In genomic region chr1:36445508-36445907, GRCm38 (mm10) we compare ENCODE assay signal across 7 mouse cellular contexts. TPM values are rescaled to one million over a fixed set of nuclear protein-coding genes. Genes with fewer than 3 reads are reported as not detected.
A peak's percentile ranks its signal among the peaks of the same experiment; 100 is the strongest.
DNase-seq lines count a peak whose midpoint lies in the region; ATAC-seq and TF ChIP-seq lines count a peak whose summit lies in the region.

No protein-coding gene starts in this region.

- 44% methylated on average over 8 of the region's 8 CpGs for WGBS in embryonic facial prominence, embryonic 15.5 days
- WGBS in limb, embryonic 10.5 days: 42% methylated on average over 8 of the region's 8 CpGs
- WGBS in neural tube, embryonic 14.5 days: 39% methylated on average over 8 of the region's 8 CpGs

- peaks cover 21% of the 10 kb centered on the region for H3K36me3 ChIP-seq in embryonic facial prominence, embryonic 15.5 days
- H3K36me3 ChIP-seq in limb, embryonic 10.5 days: peaks cover 29% of the 10 kb centered on the region
- H3K36me3 ChIP-seq in neural tube, embryonic 14.5 days (ENCODE audit: control insufficient read depth, insufficient read depth, low read length): no peaks in the 10 kb centered on the region

- no peak for ATAC-seq in embryonic facial prominence, embryonic 15.5 days (ENCODE audit: insufficient number of reproducible peaks, low FRiP score, low TSS enrichment, low read depth)
- ATAC-seq in neural tube, embryonic 14.5 days (ENCODE audit: low read depth): peak; percentile 5; the same call in 1 of the 2 replicates

- H3K4me1 ChIP-seq in embryonic facial prominence, embryonic 15.5 days: peaks cover 10% of the 10 kb centered on the region; the same call in 1 of the 2 replicates
- H3K4me1 ChIP-seq in limb, embryonic 10.5 days: peaks cover 10% of the 10 kb centered on the region
- H3K4me1 ChIP-seq in neural tube, embryonic 14.5 days (ENCODE audit: control insufficient read depth, insufficient read depth, low read length): no peaks in the 10 kb centered on the region

- H3K27me3 ChIP-seq in embryonic facial prominence, embryonic 15.5 days: no peaks in the 10 kb centered on the region
- no peaks in the 10 kb centered on the region for H3K27me3 ChIP-seq in limb, embryonic 10.5 days (ENCODE audit: low read depth, poor library complexity, severe bottlenecking)
- no peaks in the 10 kb centered on the region for H3K27me3 ChIP-seq in neural tube, embryonic 14.5 days (ENCODE audit: control insufficient read depth, insufficient read depth, low read length)

- no peak for TF ChIP-seq CTCF in left cerebral cortex, adult 2 months (IDR thresholded peaks at IDR 0.05)

- DNase-seq in left cerebral cortex, adult 2 months (ENCODE audit: extremely low spot score in 1 of 2, low spot score in 2 of 2): no peak
- DNase-seq in left cerebral cortex, postnatal 25 days (ENCODE audit: low spot score in 2 of 2): no peak
- DNase-seq in limb, embryonic 10.5 days (ENCODE audit: low spot score): no peak
- DNase-seq in thymus, postnatal 14 days: no peak
- no peak for DNase-seq in adrenal gland, adult 8-10 months

- peak overlapping the region; percentile 86 for H3K4me3 ChIP-seq in left cerebral cortex, adult 2 months
- peak overlapping the region; percentile 86 for H3K4me3 ChIP-seq in embryonic facial prominence, embryonic 15.5 days (replicated peaks)
- peak overlapping the region; percentile 90 for H3K4me3 ChIP-seq in limb, embryonic 10.5 days
- no peak overlapping the region; the same call in 1 of the 2 replicates for H3K4me3 ChIP-seq in neural tube, embryonic 14.5 days (ENCODE audit: low read depth, low read length)

- H3K9me3 ChIP-seq in embryonic facial prominence, embryonic 15.5 days (replicated peaks): no peaks in the 10 kb centered on the region
- H3K9me3 ChIP-seq in limb, embryonic 10.5 days (replicated peaks): no peaks in the 10 kb centered on the region
- no peaks in the 10 kb centered on the region for H3K9me3 ChIP-seq in neural tube, embryonic 14.5 days (ENCODE audit: control insufficient read depth, low read length)

- no peak overlapping the region; the same call in 1 of the 2 replicates for H3K27ac ChIP-seq in left cerebral cortex, adult 2 months
- H3K27ac ChIP-seq in embryonic facial prominence, embryonic 15.5 days (replicated peaks): peak overlapping the region; percentile 52
- peak overlapping the region; percentile 92; the same call in 1 of the 2 replicates for H3K27ac ChIP-seq in limb, embryonic 10.5 days
- 0 out of 2 replicates have a peak overlapping the region, but pooled peaks have one; percentile 35 for H3K27ac ChIP-seq in neural tube, embryonic 14.5 days (ENCODE audit: low read depth, low read length)

- peak overlapping the region; percentile 24; the same call in 1 of the 2 replicates for H3K4me2 ChIP-seq in embryonic facial prominence, embryonic 15.5 days (replicated peaks)
- H3K4me2 ChIP-seq in neural tube, embryonic 14.5 days (ENCODE audit: low read depth, low read length): peak overlapping the region; percentile 17; the same call in 1 of the 2 replicates

- no peak overlapping the region for H3K9ac ChIP-seq in embryonic facial prominence, embryonic 15.5 days
- H3K9ac ChIP-seq in neural tube, embryonic 14.5 days (replicated peaks; ENCODE audit: low read depth, low read length): no peak overlapping the region

- intact Hi-C loops in left cerebral cortex, adult 2 months (cut with DNase I): loop anchor here (1.0 kb wide), 1 partner anchor 26 kb away; the partner anchor contains the start of gene Cnnm4
- intact Hi-C loops in left cerebral cortex, postnatal 25 days (cut with DNase I): loop anchor here (2.0 kb wide), 1 partner anchor 25 kb away; the partner anchor contains the start of gene Cnnm4

RNA-seq across cellular contexts. Expression of gene Lman2l, which starts 0.4 kb away (rescaled TPM):
- 10 to 100 TPM; 43.5 to 51.0 TPM for total RNA-seq in left cerebral cortex, adult 2 months (2021)
- 10 to 100 TPM; 41.3 to 46.5 TPM for total RNA-seq in left cerebral cortex, postnatal 25 days (2021)
- 45.9 and 52.0 TPM in 2 replicates for polyA plus RNA-seq in embryonic facial prominence, embryonic 15.5 days (2015; fragmentation: Nextera tagmentation; extraction: Ambion mirVana)
- polyA plus RNA-seq in limb, embryonic 10.5 days (2016; fragmentation: Nextera tagmentation; extraction: Ambion mirVana): 53.7 and 59.8 TPM in 2 replicates
- polyA plus RNA-seq in neural tube, embryonic 14.5 days (2014; fragmentation: Nextera tagmentation; extraction: Ambion mirVana): 46.2 and 49.3 TPM in 2 replicates
- 10 to 100 TPM; 43.0 to 59.8 (median 46.6) TPM for total RNA-seq in adrenal gland, adult 8-10 months (2022)

RNA-seq across cellular contexts. Expression of gene Cnnm4, which starts 25.9 kb away (rescaled TPM):
- 10 to 100 TPM; 13.2 to 13.8 TPM for total RNA-seq in left cerebral cortex, adult 2 months (2021)
- total RNA-seq in left cerebral cortex, postnatal 25 days (2021): 10 to 100 TPM; 13.0 to 13.8 TPM
- 15.0 and 15.8 TPM in 2 replicates for polyA plus RNA-seq in embryonic facial prominence, embryonic 15.5 days (2015; fragmentation: Nextera tagmentation; extraction: Ambion mirVana)
- polyA plus RNA-seq in limb, embryonic 10.5 days (2016; fragmentation: Nextera tagmentation; extraction: Ambion mirVana): 12.7 and 17.5 TPM in 2 replicates
- polyA plus RNA-seq in neural tube, embryonic 14.5 days (2014; fragmentation: Nextera tagmentation; extraction: Ambion mirVana): 8.8 and 9.8 TPM in 2 replicates
- 1 to 10 TPM; 4.1 to 6.2 (median 5.1) TPM for total RNA-seq in adrenal gland, adult 8-10 months (2022)
